Mouse (Mus musculus): ENCODE results near the gene Ush1g.

The Ush1g gene

DNA sequence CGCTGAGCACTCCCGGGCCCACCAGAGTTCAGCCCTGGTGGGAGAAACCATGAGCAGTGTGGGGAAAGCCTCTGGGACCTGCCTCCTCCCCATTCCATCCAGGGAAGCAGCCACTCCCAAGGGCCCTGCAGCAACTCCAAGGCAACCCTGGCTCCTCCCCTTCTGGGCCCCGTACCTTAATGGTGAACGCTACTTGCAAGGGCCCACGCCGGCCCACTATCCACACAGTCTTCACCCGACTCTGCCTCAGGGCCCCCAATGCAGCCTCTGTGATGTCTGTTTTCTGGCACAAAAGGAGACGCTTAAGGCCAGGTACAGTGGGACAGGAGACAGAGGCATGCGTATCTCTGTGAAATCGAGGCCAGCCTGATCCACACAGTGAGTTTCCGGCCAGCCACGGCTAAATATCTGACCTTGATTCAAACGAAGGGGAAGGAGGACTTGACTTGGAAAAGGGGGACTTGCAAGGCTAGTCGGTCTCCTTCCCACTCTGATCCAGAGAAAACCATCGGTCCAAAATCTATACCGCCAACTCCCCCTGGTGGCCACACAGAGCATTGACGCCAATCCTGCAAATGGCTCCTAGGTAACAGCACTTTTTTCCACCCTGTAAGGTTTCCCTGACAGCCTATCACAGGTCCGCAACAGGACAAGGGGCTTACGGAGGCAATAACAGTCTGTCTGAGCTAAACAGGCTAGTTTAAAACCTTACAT is 51.5 kb downstream of the Ush1g start:
- peak; percentile 93 for DNase-seq (ENCODE audit: low read depth, low spot score)

- DNase-seq (ENCODE audit: low read depth, low spot score) = no peak
Observed at GRCm38 (mm10) chr11:115269330-115270066, 52.3 kb downstream of the Ush1g start.

- peak; percentile 38 for DNase-seq (ENCODE audit: low read depth, low spot score)
Observed at GRCm38 (mm10) chr11:115267958-115268357, 53.9 kb downstream of the Ush1g start.

- peak; percentile 62 for DNase-seq (ENCODE audit: low read depth, low spot score)
Observed at GRCm38 (mm10) chr11:115267061-115267883, 54.6 kb downstream of the Ush1g start, which contains the start of gene Grin2c. Gene Grin2c, minus strand, starts transcription at chr11:115267243.

DNA sequence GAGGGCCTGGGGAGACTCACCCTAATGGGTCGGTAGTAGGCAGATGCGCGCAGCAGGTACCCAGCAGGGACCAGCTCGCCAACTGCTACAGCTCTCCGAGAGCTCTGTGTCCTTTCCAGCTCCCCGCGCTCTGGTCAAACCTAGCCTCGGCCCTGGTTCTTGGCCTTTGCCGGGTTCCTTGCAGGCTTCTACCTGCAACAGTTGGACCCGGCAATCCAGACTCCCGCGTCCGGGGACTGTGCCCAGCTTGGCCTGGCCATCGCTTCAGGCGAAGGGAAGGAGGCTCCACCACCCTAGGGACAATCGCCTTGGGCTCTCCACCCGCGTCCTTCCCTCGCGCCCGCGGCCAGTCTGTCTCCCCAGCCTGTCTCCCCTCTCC is 55.5 kb downstream of the Ush1g start:
- DNase-seq (ENCODE audit: low read depth, low spot score) = peak; percentile 63

DNA sequence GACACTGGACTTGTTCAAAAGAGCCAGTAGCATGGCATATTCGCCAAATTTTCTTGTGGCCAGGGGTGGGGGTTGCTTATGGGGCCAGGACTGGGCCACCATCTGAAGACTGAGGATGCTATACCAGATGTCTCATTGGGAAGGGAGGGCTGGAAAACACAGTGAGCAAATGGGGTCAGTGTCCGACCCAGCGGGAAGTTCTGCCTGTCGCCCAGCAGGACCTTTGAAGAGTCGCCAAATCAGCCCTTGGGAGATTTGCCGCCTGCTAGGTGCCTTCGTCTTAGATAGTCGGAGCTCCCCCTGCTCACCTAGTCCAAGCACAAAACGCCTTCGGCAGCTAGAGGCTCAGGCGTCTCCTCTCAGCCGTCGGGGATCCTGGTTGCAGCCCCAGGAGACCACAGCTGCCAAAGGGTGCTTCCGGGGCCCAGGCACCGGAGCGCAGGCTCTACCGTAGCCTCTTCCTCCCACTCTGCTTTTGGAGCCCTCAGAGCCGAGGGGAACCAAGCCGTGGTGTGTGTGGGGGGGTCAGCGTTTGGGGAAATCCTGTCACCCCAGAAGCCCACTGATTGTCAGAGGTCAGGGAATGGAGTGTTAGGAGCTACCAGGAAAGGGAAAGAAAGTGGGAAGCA is 56.0 kb downstream of the Ush1g start:
- peak; percentile 84 for DNase-seq (ENCODE audit: low read depth, low spot score)
